Comparison of ENCODE assay signal across 29 mouse cellular contexts in genomic region chr4:12749874-12750273, GRCm38 (mm10).
"Had no signal": no experiment of that assay in that cellular context is flagged by ENCODE, and none has a peak within 500 bp of the region (broad histone marks: within the 10 kb centered on the region; RNA-seq: fewer than 3 reads in every experiment).

No protein-coding gene starts in this region.

- H3K27me3 ChIP-seq: heart, embryonic 13.5 days; heart, embryonic 15.5 days; hindbrain, embryonic 12.5 days; kidney, embryonic 15.5 days; limb, embryonic 12.5 days; liver, embryonic 13.5 days; liver, embryonic 15.5 days had no signal

- H3K27ac ChIP-seq: gastrocnemius, adult 2 months; heart, adult 2 months; heart, embryonic 13.5 days; heart, embryonic 15.5 days; hindbrain, embryonic 10.5 days; hindbrain, embryonic 12.5 days; hindbrain, embryonic 14.5 days; kidney, embryonic 15.5 days; layer of hippocampus, adult 2 months; left cerebral cortex, adult 2 months; limb, embryonic 10.5 days; limb, embryonic 12.5 days; liver, embryonic 13.5 days; liver, embryonic 15.5 days had no signal

- H3K4me3 ChIP-seq: gastrocnemius, adult 2 months; heart, adult 2 months; heart, embryonic 13.5 days; heart, embryonic 15.5 days; hindbrain, embryonic 10.5 days; hindbrain, embryonic 12.5 days; kidney, embryonic 15.5 days; layer of hippocampus, adult 2 months; left cerebral cortex, adult 2 months; limb, embryonic 10.5 days; limb, embryonic 12.5 days; liver, embryonic 13.5 days; liver, embryonic 15.5 days had no signal

- H3K9me3 ChIP-seq: heart, embryonic 13.5 days; heart, embryonic 15.5 days; hindbrain, embryonic 10.5 days; hindbrain, embryonic 12.5 days; kidney, embryonic 15.5 days; limb, embryonic 10.5 days; limb, embryonic 12.5 days; liver, embryonic 13.5 days; liver, embryonic 15.5 days had no signal

- H3K4me1 ChIP-seq: heart, embryonic 13.5 days; heart, embryonic 15.5 days; hindbrain, embryonic 12.5 days; kidney, embryonic 15.5 days; limb, embryonic 10.5 days; limb, embryonic 12.5 days; liver, embryonic 13.5 days; liver, embryonic 15.5 days had no signal

- H3K9ac ChIP-seq: heart, embryonic 13.5 days; heart, embryonic 15.5 days; hindbrain, embryonic 12.5 days; hindbrain, embryonic 14.5 days; kidney, embryonic 15.5 days; limb, embryonic 12.5 days; liver, embryonic 13.5 days; liver, embryonic 15.5 days had no signal

- H3K4me2 ChIP-seq: heart, embryonic 11.5 days; heart, embryonic 13.5 days; heart, embryonic 15.5 days; hindbrain, embryonic 12.5 days; hindbrain, embryonic 14.5 days; kidney, embryonic 15.5 days; limb, embryonic 12.5 days; liver, embryonic 11.5 days; liver, embryonic 13.5 days; liver, embryonic 15.5 days had no signal

- ATAC-seq: hindbrain, embryonic 16.5 days; inflammation-experienced regulatory T-cells, adult 6 months; intestine, embryonic 16.5 days had no signal

- H3K36me3 ChIP-seq: heart, embryonic 13.5 days; heart, embryonic 15.5 days; hindbrain, embryonic 10.5 days; hindbrain, embryonic 12.5 days; kidney, embryonic 15.5 days; limb, embryonic 10.5 days; limb, embryonic 12.5 days; liver, embryonic 13.5 days; liver, embryonic 15.5 days had no signal

- DNase-seq: gastrocnemius, adult 2 months; gastrocnemius, postnatal 14 days; gastrocnemius, postnatal 36 days; heart, adult 11 months; heart, adult 2 months; heart, postnatal 4 days; kidney, adult 2 months; kidney, adult 9 months; kidney, postnatal 10 days; kidney, postnatal 25 days; kidney, postnatal 4 days; liver; liver, embryonic 13.5 days had no signal
